Mouse (Mus musculus) heart, embryonic 16.5 days (tissue): ENCODE measurements around the gene Supt20. TPM values are rescaled to one million over a fixed set of nuclear protein-coding genes. Genes with fewer than 3 reads are reported as not detected.

Experiments
- ATAC-seq: fragments of 200-750 bp; cut with Nextera tagmentation; replicated peaks from 2 replicates; pipeline ENCODE4 v1.8.0; 2017; ENCODE audit warnings: moderate number of reproducible peaks; ENCODE audit not compliant: insufficient read depth, low FRiP score; ENCODE audit errors: extremely low read depth
- H3K27ac ChIP-seq: fragments of 300-500 bp; sonication (generic); 2 replicates; pipeline ENCODE4 v1.5.1; 2014; ENCODE audit warnings: mild to moderate bottlenecking, low read length, control low read depth, moderate library complexity
- H3K27me3 ChIP-seq: fragments of 300-500 bp; sonication (generic); 2 replicates; pipeline ENCODE4 v1.6.1; 2014; ENCODE audit warnings: low read length, mixed read lengths; ENCODE audit not compliant: control insufficient read depth, insufficient read depth
- H3K36me3 ChIP-seq: fragments of 300-500 bp; sonication (generic); 2 replicates; pipeline ENCODE4 v1.6.1; 2014; ENCODE audit not compliant: control insufficient read depth, insufficient read depth
- H3K4me1 ChIP-seq: fragments of 300-500 bp; sonication (generic); 2 replicates; pipeline ENCODE4 v1.6.1; 2014; ENCODE audit warnings: low read length, mixed read lengths; ENCODE audit not compliant: control insufficient read depth, insufficient read depth
- H3K4me2 ChIP-seq: fragments of 300-500 bp; sonication (generic); 2 replicates; pipeline ENCODE4 v1.6.1; 2014; ENCODE audit warnings: low read depth, mild to moderate bottlenecking, control low read depth, low read length
- H3K4me3 ChIP-seq: fragments of 300-500 bp; sonication (generic); 2 replicates; pipeline ENCODE4 v1.5.1; 2014; ENCODE audit warnings: mild to moderate bottlenecking, control low read depth, low read length
- H3K9ac ChIP-seq: fragments of 300-500 bp; sonication (generic); 2 replicates; pipeline ENCODE4 v1.6.1; 2014; ENCODE audit warnings: low read length, control low read depth
- H3K9me3 ChIP-seq: fragments of 300-500 bp; sonication (generic); replicated peaks from 2 replicates; pipeline ENCODE4 v1.6.1; 2016; ENCODE audit warnings: low read length; ENCODE audit not compliant: control insufficient read depth
- WGBS: fragments of 180-500 bp; shearing (Covaris S2); extraction: QIAGEN DNeasy Blood & Tissue Kit; methylation state at CpG from one replicate; pipeline ENCODE4 v1.1.7; 2014; 5-methylcytosine and 5-hydroxymethylcytosine counted together
- polyA plus RNA-seq: library from polyadenylated mRNA; unstranded; fragments of >200 nt; fragmentation: Nextera tagmentation; extraction: Ambion mirVana; gene quantifications from 2 replicates; pipeline ENCODE4 v1.2.1, GENCODE M21; 2015

Gene Supt20
- polyA plus RNA-seq, 1 experiment from 2014 or later: 63.1 TPM

DNA sequence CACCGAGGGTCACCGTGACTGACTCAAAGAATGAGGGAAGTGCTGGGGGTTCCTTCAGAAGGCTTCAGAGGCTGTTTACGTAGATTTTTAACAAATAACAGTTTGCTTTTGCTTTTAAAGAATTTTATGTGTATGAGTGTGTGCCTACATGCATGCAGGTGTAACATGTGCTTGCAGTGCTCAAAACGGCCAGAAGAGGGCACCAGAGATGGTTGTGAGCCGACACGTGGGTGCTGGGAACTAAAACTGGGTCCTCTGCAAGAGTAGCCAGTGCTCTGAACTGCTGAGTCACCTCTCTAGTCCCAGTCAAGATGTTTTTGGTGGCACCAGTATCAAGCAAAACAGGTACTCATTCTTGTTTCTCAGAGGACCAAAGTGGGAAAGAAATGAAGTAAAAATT lies 81.0 kb downstream of the Supt20 start:
- Histone ChIP-seq H3K4me2 (no peak overlapping the region), H3K9me3 (peaks cover 6% of the 10 kb centered on the region), H3K36me3 (no peaks in the 10 kb centered on the region), H3K4me3 (no peak overlapping the region), H3K4me1 (no peaks in the 10 kb centered on the region), H3K27me3 (no peaks in the 10 kb centered on the region), H3K27ac (no peak overlapping the region), H3K9ac (no peak overlapping the region)
- 82% methylated on average over 6 of the region's 6 CpGs for WGBS
- no peak for ATAC-seq

DNA sequence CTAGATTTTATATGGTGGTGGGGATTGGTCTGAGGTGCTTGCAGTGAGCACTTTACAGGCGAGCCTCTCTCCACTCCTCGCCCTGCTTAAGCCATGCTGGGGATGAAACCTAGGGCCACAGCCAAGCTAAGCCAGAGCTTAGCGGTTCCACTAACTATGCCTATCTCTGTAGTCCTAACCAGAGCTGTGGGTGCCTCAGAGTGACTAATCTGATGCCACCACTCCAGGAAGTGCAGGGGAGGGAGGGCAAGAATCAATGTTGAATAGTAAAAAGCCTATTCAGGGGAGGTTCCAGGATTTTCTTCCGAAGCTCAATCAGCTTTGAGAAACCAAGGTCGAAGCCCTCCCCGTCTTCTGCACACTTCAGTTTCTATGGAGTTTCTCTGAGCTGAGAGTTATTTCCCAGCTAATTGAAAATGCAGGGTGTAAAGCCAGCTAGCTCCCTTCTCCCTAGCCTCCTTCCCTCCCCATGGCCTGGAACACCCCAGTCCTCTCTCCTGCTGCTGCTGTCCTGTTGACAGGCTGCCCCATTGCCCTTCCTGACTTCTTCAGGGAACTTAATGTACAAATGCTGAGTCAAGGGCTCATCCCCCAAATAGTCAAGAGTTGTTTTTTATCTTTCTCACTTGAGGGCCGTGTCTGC lies 83.5 kb downstream of the Supt20 start:
- 68% methylated on average over 7 of the region's 7 CpGs for WGBS
- Histone ChIP-seq H3K27me3 (no peaks in the 10 kb centered on the region), H3K4me1 (no peaks in the 10 kb centered on the region), H3K4me3 (no peak overlapping the region), H3K9me3 (peaks cover 6% of the 10 kb centered on the region), H3K4me2 (no peak overlapping the region), H3K36me3 (no peaks in the 10 kb centered on the region), H3K9ac (no peak overlapping the region), H3K27ac (no peak overlapping the region)
- ATAC-seq: no peak

Other genes starting within 250 kb of the Supt20 start
- gene Gm21958, start 21.5 kb downstream of the Supt20 start, polyA plus RNA-seq: not detected in 2 replicates
- 72.4 and 75.0 TPM in 2 replicates for gene Exosc8, start 42.6 kb downstream of the Supt20 start, polyA plus RNA-seq
- 33.6 and 38.8 TPM in 2 replicates for gene Alg5, start 42.7 kb downstream of the Supt20 start, polyA plus RNA-seq
- gene Smad9, start 62.8 kb downstream of the Supt20 start, polyA plus RNA-seq: 0.62 and 0.75 TPM in 2 replicates
- gene Rfxap, start 115.0 kb downstream of the Supt20 start, polyA plus RNA-seq: 28.3 and 32.3 TPM in 2 replicates
- 0.07 and 0.11 TPM in 2 replicates for gene Sertm1, start 223.1 kb downstream of the Supt20 start, polyA plus RNA-seq